ENCODE assay signal across 9 mouse cellular contexts in genomic region chr16:5131251-5131922, GRCm38 (mm10). TPM values are rescaled to one million over a fixed set of nuclear protein-coding genes. Genes with fewer than 3 reads are reported as not detected.
A peak's percentile ranks its signal among the peaks of the same experiment; 100 is the strongest.
DNase-seq lines count a peak whose midpoint lies in the region; ATAC-seq and TF ChIP-seq lines count a peak whose summit lies in the region.
"Had no signal": no experiment of that assay in that cellular context is flagged by ENCODE, and none has a peak within 500 bp of the region (broad histone marks: within the 10 kb centered on the region; RNA-seq: fewer than 3 reads in every experiment).

No protein-coding gene starts in this region.

- no peaks in the 10 kb centered on the region for H3K9me3 ChIP-seq in liver, embryonic 12.5 days (replicated peaks)

- DNase-seq in heart, adult 2 months: peak; percentile 49 to 56
- DNase-seq in heart, adult 8-10 months (ENCODE audit: low spot score): no peak
- peak; percentile 50 for DNase-seq in urinary bladder, postnatal 14 days (ENCODE audit: low spot score)
- DNase-seq in urinary bladder, postnatal 10 days (ENCODE audit: low spot score): no peak
- no peak for DNase-seq in retina, postnatal 1 day
- no peak for DNase-seq in frontal cortex, postnatal 14 days (ENCODE audit: low spot score in 2 of 2)
- DNase-seq in left cerebral cortex, adult 11 months (ENCODE audit: low spot score): no peak

- peak overlapping the region; percentile 51 for H3K4me3 ChIP-seq in heart, adult 2 months
- H3K4me3 ChIP-seq in liver, embryonic 12.5 days: peak overlapping the region; percentile 41; the same call in 1 of the 2 replicates

- H3K4me1 ChIP-seq in heart, adult 2 months (ENCODE audit: control insufficient read depth, insufficient read depth, low read length): peaks cover 8% of the 10 kb centered on the region
- no peaks in the 10 kb centered on the region; the same call in 1 of the 2 replicates for H3K4me1 ChIP-seq in liver, embryonic 12.5 days

- no peak for TF ChIP-seq CTCF in heart, adult 2 months (IDR thresholded peaks at IDR 0.05)

- H3K79me2 ChIP-seq in heart, adult 2 months (replicated peaks; ENCODE audit: control insufficient read depth, insufficient read depth, low read length): no peaks in the 10 kb centered on the region

- TF ChIP-seq EP300 in heart, adult 2 months (IDR thresholded peaks at IDR 0.05; ENCODE audit: insufficient read depth, low read depth, low read length): no peak

- no peak for TF ChIP-seq POLR2A in heart, adult 2 months (IDR thresholded peaks at IDR 0.05; ENCODE audit: insufficient read depth, low read depth, low read length)

- H3K27me3 ChIP-seq in heart, adult 2 months (ENCODE audit: control insufficient read depth, insufficient read depth, low read length): peaks cover 4% of the 10 kb centered on the region; the same call in 1 of the 2 replicates
- H3K27me3 ChIP-seq in liver, embryonic 12.5 days (replicated peaks): peaks cover 81% of the 10 kb centered on the region

- H3K9ac ChIP-seq in heart, adult 2 months (ENCODE audit: low read depth, low read length): peak overlapping the region; percentile 61; the same call in 1 of the 2 replicates
- H3K9ac ChIP-seq in liver, embryonic 12.5 days: no peak overlapping the region

- peak overlapping the region; percentile 18 for H3K27ac ChIP-seq in heart, adult 2 months
- no peak overlapping the region for H3K27ac ChIP-seq in liver, embryonic 12.5 days

- no peaks in the 10 kb centered on the region for H3K36me3 ChIP-seq in heart, adult 2 months (ENCODE audit: control insufficient read depth, insufficient read depth, low read length)
- H3K36me3 ChIP-seq in liver, embryonic 12.5 days: no peaks in the 10 kb centered on the region

- 8% methylated on average over 25 of the region's 25 CpGs for WGBS in heart, adult 2 months
- 4% methylated on average over 25 of the region's 25 CpGs for WGBS in liver, embryonic 12.5 days (ENCODE audit: insufficient replicate concordance)

- peak overlapping the region; percentile 52 for H3K4me2 ChIP-seq in liver, embryonic 12.5 days

- intact Hi-C loops in heart, adult 2 months (cut with DNase I): loop anchor here (5.0 kb wide), 1 partner anchor 79 kb away; the partner anchor contains the start of gene Ubn1

- no peak for ATAC-seq in liver, embryonic 12.5 days

RNA-seq across cellular contexts. Expression of gene Ppl, which starts 0.8 kb away (rescaled TPM):
- 1 to 10 TPM; 4.5 to 9.4 TPM for total RNA-seq in heart, adult 2 months (2021)
- polyA plus RNA-seq in heart, adult 2 months (2012; rRNA removed): 2.0 and 2.5 TPM in 2 replicates
- total RNA-seq in heart, adult 8-10 months (2022): 10 to 100 TPM in 1 of 4 experiments, 1 to 10 TPM in 3; 6.3 to 10.6 (median 8.1) TPM
- polyA plus RNA-seq in liver, embryonic 12.5 days (2016; fragmentation: Nextera tagmentation; extraction: Ambion mirVana): 0.32 and 0.35 TPM in 2 replicates
- total RNA-seq: MEL had no signal

RNA-seq across cellular contexts. Expression of gene Sec14l5, which starts 15.5 kb away (rescaled TPM):
- under 1 TPM; 0.73 to 0.78 TPM for total RNA-seq in heart, adult 2 months (2021)
- polyA plus RNA-seq in heart, adult 2 months (2012; rRNA removed): 2.1 and 4.3 TPM in 2 replicates
- total RNA-seq in heart, adult 8-10 months (2022): 1 to 10 TPM in 1 of 4 experiments, under 1 TPM in 3; 0.57 to 1.0 (median 0.78) TPM
- not detected in 2 replicates for polyA plus RNA-seq in liver, embryonic 12.5 days (2016; fragmentation: Nextera tagmentation; extraction: Ambion mirVana)
- total RNA-seq: MEL had no signal

Comparison
In these comparisons a context has a peak if more than half of its experiments do, and no peak if none do; other contexts are left out.
1. DNase-seq: peak in heart, adult 2 months (2 of 2) and urinary bladder, postnatal 14 days (single experiment); none in heart, adult 8-10 months (single experiment), urinary bladder, postnatal 10 days (single experiment), retina, postnatal 1 day (single experiment), frontal cortex, postnatal 14 days (0 of 2) and left cerebral cortex, adult 11 months (single experiment).